11 mouse cellular contexts compared by ENCODE assay signal in the genomic region with DNA sequence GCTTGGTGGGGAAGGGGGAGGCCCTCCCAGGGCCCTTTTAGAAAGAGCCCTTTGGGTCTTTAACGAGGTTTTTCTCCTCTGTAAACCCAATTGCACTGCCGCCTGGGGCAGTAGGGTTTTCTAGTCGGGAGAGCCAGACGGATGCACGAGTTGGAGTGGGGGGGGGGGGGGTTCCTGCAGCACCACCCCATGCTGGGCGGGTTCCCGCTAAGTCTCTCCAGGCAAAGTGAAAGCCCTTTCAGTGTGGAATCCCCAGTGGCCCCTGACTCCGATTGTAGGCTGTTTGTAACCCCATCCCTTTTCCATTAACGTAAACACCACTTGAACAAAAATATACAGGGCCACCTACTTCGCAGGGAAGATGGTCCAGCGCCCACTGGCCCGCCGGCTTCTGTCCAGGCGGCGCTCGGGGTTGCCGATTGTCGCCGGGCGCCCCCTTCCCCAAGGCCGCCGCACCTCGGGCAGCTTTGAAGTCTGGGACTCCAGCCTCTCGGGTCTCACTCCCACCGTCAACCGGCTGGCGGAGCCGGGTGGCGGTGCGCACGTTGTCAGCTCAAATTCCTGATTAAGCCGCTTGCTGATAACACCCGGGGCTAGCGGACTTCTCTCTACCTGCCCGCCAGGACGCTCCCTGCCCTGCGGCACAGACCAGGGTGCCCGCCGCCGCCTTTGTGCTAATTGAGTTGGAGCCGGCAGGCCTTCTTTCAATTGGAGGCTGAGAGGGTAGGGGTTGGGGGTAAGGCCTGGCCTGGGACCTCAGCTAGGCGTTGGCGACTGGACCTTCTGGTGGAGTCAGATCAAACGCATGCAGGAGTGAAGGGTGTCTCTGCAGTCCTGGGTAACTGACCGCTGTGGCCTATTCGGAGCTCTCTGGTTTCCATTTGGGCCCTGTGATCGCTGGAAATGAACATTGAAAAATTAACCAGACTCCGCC. TPM values are rescaled to one million over a fixed set of nuclear protein-coding genes. Genes with fewer than 3 reads are reported as not detected.
DNase-seq lines count a peak whose midpoint lies in the region; ATAC-seq and TF ChIP-seq lines count a peak whose summit lies in the region.
"Had no signal": no experiment of that assay in that cellular context is flagged by ENCODE, and none has a peak within 500 bp of the region (broad histone marks: within the 10 kb centered on the region; RNA-seq: fewer than 3 reads in every experiment).

No protein-coding gene starts in this region.

- H3K36me3 ChIP-seq in forebrain, embryonic 10.5 days (replicated peaks) = no peaks in the 10 kb centered on the region
- no peaks in the 10 kb centered on the region for H3K36me3 ChIP-seq in forebrain, embryonic 14.5 days (ENCODE audit: control insufficient read depth, insufficient read depth, low read length)
- peaks cover 2% of the 10 kb centered on the region; the same call in 1 of the 2 replicates for H3K36me3 ChIP-seq in lung, embryonic 15.5 days
- H3K36me3 ChIP-seq in liver, embryonic 11.5 days (ENCODE audit: control insufficient read depth, insufficient read depth, low read length) = no peaks in the 10 kb centered on the region
- H3K36me3 ChIP-seq in stomach, postnatal 0 days (ENCODE audit: control insufficient read depth, insufficient read depth, low read length) = no peaks in the 10 kb centered on the region

- peaks cover 31% of the 10 kb centered on the region for H3K4me1 ChIP-seq in forebrain, embryonic 10.5 days
- no peaks in the 10 kb centered on the region for H3K4me1 ChIP-seq in forebrain, embryonic 14.5 days (ENCODE audit: control insufficient read depth, insufficient read depth, low read length)
- peaks cover 22% of the 10 kb centered on the region for H3K4me1 ChIP-seq in lung, embryonic 15.5 days
- peaks cover 8% of the 10 kb centered on the region; the same call in 1 of the 2 replicates for H3K4me1 ChIP-seq in liver, embryonic 11.5 days (replicated peaks; ENCODE audit: control insufficient read depth, insufficient read depth, low read length)
- peaks cover 3% of the 10 kb centered on the region; the same call in 1 of the 2 replicates for H3K4me1 ChIP-seq in stomach, postnatal 0 days (replicated peaks; ENCODE audit: control insufficient read depth, insufficient read depth)

- peaks cover 100% of the 10 kb centered on the region for H3K27me3 ChIP-seq in forebrain, embryonic 10.5 days (ENCODE audit: poor library complexity, severe bottlenecking)
- peaks cover 91% of the 10 kb centered on the region for H3K27me3 ChIP-seq in forebrain, embryonic 14.5 days (replicated peaks; ENCODE audit: control insufficient read depth, insufficient read depth, low read length)
- peaks cover 65% of the 10 kb centered on the region for H3K27me3 ChIP-seq in lung, embryonic 15.5 days
- H3K27me3 ChIP-seq in liver, embryonic 11.5 days (replicated peaks; ENCODE audit: control insufficient read depth, insufficient read depth, low read length) = peaks cover 94% of the 10 kb centered on the region
- H3K27me3 ChIP-seq in stomach, postnatal 0 days (ENCODE audit: control insufficient read depth, insufficient read depth, low read length) = peaks cover 4% of the 10 kb centered on the region; the same call in 1 of the 2 replicates

- peak; percentile 45 for DNase-seq in forebrain, embryonic 10.5 days (ENCODE audit: extremely low spot score, low spot score)
- DNase-seq in forebrain, embryonic 14.5 days (ENCODE audit: low spot score) = no peak
- DNase-seq in lung, postnatal 14 days = no peak
- peak; percentile 43 for DNase-seq in liver, embryonic 11.5 days (ENCODE audit: low spot score)
- DNase-seq in stomach, postnatal 0 days (ENCODE audit: low spot score) = no peak
- no peak for DNase-seq in natural killer cell, adult 2 months (ENCODE audit: low spot score in 2 of 2)
- no peak for DNase-seq in layer of hippocampus, adult 8-10 months (ENCODE audit: low spot score in 2 of 2)
- DNase-seq: cerebellum, adult 18-20 months had no signal

- H3K4me3 ChIP-seq in forebrain, embryonic 10.5 days = peak overlapping the region; percentile 27
- H3K4me3 ChIP-seq in forebrain, embryonic 14.5 days (ENCODE audit: low read depth, low read length) = no peak overlapping the region
- peak overlapping the region; percentile 23 for H3K4me3 ChIP-seq in lung, embryonic 15.5 days
- H3K4me3 ChIP-seq in liver, embryonic 11.5 days (ENCODE audit: low read depth, low read length) = peak overlapping the region; percentile 7
- peak overlapping the region; percentile 41 for H3K4me3 ChIP-seq in stomach, postnatal 0 days (ENCODE audit: low read depth, low read length)
- H3K4me3 ChIP-seq: layer of hippocampus, adult 2 months; myocyte had no signal

- no peak overlapping the region for H3K4me2 ChIP-seq in forebrain, embryonic 14.5 days (ENCODE audit: low read length)
- peak overlapping the region; percentile 52 for H3K4me2 ChIP-seq in lung, embryonic 15.5 days
- peak overlapping the region; percentile 49 for H3K4me2 ChIP-seq in liver, embryonic 11.5 days
- H3K4me2 ChIP-seq in stomach, postnatal 0 days (replicated peaks; ENCODE audit: low read depth) = peak overlapping the region; percentile 64

- TF ChIP-seq CTCF in stomach, postnatal 0 days (IDR thresholded peaks at IDR 0.05; ENCODE audit: low read depth) = no peak

- H3K9me3 ChIP-seq in forebrain, embryonic 10.5 days = peaks cover 4% of the 10 kb centered on the region; the same call in 1 of the 2 replicates
- H3K9me3 ChIP-seq in forebrain, embryonic 14.5 days (replicated peaks; ENCODE audit: control insufficient read depth, low read length) = no peaks in the 10 kb centered on the region
- no peaks in the 10 kb centered on the region for H3K9me3 ChIP-seq in lung, embryonic 15.5 days
- no peaks in the 10 kb centered on the region for H3K9me3 ChIP-seq in liver, embryonic 11.5 days (ENCODE audit: control insufficient read depth, low read length)
- H3K9me3 ChIP-seq in stomach, postnatal 0 days (ENCODE audit: control insufficient read depth, low read length) = no peaks in the 10 kb centered on the region

- under 1% methylated on average over 48 of the region's 48 CpGs for WGBS in forebrain, embryonic 10.5 days
- under 1% methylated on average over 48 of the region's 48 CpGs for WGBS in forebrain, embryonic 14.5 days
- 8% methylated on average over 48 of the region's 48 CpGs for WGBS in lung, embryonic 15.5 days
- WGBS in liver, embryonic 11.5 days = 3% methylated on average over 48 of the region's 48 CpGs
- WGBS in stomach, postnatal 0 days = 3% methylated on average over 48 of the region's 48 CpGs

- TF ChIP-seq EP300 in stomach, postnatal 0 days (optimal IDR thresholded peaks at IDR 0.05) = no peak

- no peak for ATAC-seq in forebrain, embryonic 14.5 days
- ATAC-seq in lung, embryonic 15.5 days (ENCODE audit: borderline replicate concordance, extremely low read depth, low FRiP score, low TSS enrichment) = no peak
- ATAC-seq in liver, embryonic 11.5 days (replicated peaks; ENCODE audit: low FRiP score) = no peak
- peak; percentile 25; the same call in 1 of the 2 replicates for ATAC-seq in stomach, postnatal 0 days (ENCODE audit: low FRiP score, low TSS enrichment)

- H3K27ac ChIP-seq in forebrain, embryonic 10.5 days = no peak overlapping the region
- H3K27ac ChIP-seq in forebrain, embryonic 14.5 days (ENCODE audit: low read depth, low read length) = no peak overlapping the region
- H3K27ac ChIP-seq in lung, embryonic 15.5 days = peak overlapping the region; percentile 36
- H3K27ac ChIP-seq in liver, embryonic 11.5 days (ENCODE audit: low read depth, low read length) = 0 out of 2 replicates have a peak overlapping the region, but pooled peaks have one; percentile 11
- H3K27ac ChIP-seq in stomach, postnatal 0 days (replicated peaks) = peak overlapping the region; percentile 89
- H3K27ac ChIP-seq: layer of hippocampus, adult 2 months had no signal

- no peak overlapping the region for H3K9ac ChIP-seq in forebrain, embryonic 14.5 days (ENCODE audit: low read length)
- peak overlapping the region; percentile 30 for H3K9ac ChIP-seq in lung, embryonic 15.5 days
- H3K9ac ChIP-seq in liver, embryonic 11.5 days (ENCODE audit: low read depth, low read length) = no peak overlapping the region
- H3K9ac ChIP-seq in stomach, postnatal 0 days (ENCODE audit: low read length) = peak overlapping the region; percentile 76

RNA-seq across cellular contexts. Expression of gene Foxf1, which starts 10.7 kb away (rescaled TPM):
- polyA plus RNA-seq in forebrain, embryonic 10.5 days (2016; fragmentation: Nextera tagmentation; extraction: Ambion mirVana) = 2.5 and 2.9 TPM in 2 replicates
- 0.52 and 0.69 TPM in 2 replicates for polyA plus RNA-seq in forebrain, embryonic 14.5 days (2014; fragmentation: Nextera tagmentation; extraction: Ambion mirVana)
- polyA plus RNA-seq in lung, embryonic 15.5 days (2015; fragmentation: Nextera tagmentation; extraction: Ambion mirVana) = 151 and 157 TPM in 2 replicates
- 37.6 and 37.8 TPM in 2 replicates for polyA plus RNA-seq in liver, embryonic 11.5 days (2014; fragmentation: Nextera tagmentation; extraction: Ambion mirVana)
- 59.3 and 64.0 TPM in 2 replicates for polyA plus RNA-seq in stomach, postnatal 0 days (2015; fragmentation: Nextera tagmentation; extraction: Ambion mirVana)
- total RNA-seq in layer of hippocampus, adult 8-10 months (2022) = 1 to 10 TPM in 1 of 4 experiments, under 1 TPM in 3; 0.52 to 1.1 (median 0.59) TPM
- polyA plus RNA-seq: myocyte had no signal

RNA-seq across cellular contexts. Expression of gene Mthfsd, which starts 34.8 kb away (rescaled TPM):
- 69.1 and 69.5 TPM in 2 replicates for polyA plus RNA-seq in forebrain, embryonic 10.5 days (2016; fragmentation: Nextera tagmentation; extraction: Ambion mirVana)
- 47.4 and 47.6 TPM in 2 replicates for polyA plus RNA-seq in forebrain, embryonic 14.5 days (2014; fragmentation: Nextera tagmentation; extraction: Ambion mirVana)
- polyA plus RNA-seq in lung, embryonic 15.5 days (2015; fragmentation: Nextera tagmentation; extraction: Ambion mirVana) = 60.2 and 60.8 TPM in 2 replicates
- 48.1 and 50.6 TPM in 2 replicates for polyA plus RNA-seq in liver, embryonic 11.5 days (2014; fragmentation: Nextera tagmentation; extraction: Ambion mirVana)
- polyA plus RNA-seq in stomach, postnatal 0 days (2015; fragmentation: Nextera tagmentation; extraction: Ambion mirVana) = 33.0 and 38.1 TPM in 2 replicates
- total RNA-seq in layer of hippocampus, adult 8-10 months (2022) = 10 to 100 TPM; 41.1 to 45.8 (median 44.7) TPM

RNA-seq across cellular contexts. Expression of gene Foxc2, which starts 42.5 kb away (rescaled TPM):
- polyA plus RNA-seq in forebrain, embryonic 10.5 days (2016; fragmentation: Nextera tagmentation; extraction: Ambion mirVana) = 4.6 and 6.1 TPM in 2 replicates
- polyA plus RNA-seq in forebrain, embryonic 14.5 days (2014; fragmentation: Nextera tagmentation; extraction: Ambion mirVana) = 1.1 and 2.1 TPM in 2 replicates
- polyA plus RNA-seq in lung, embryonic 15.5 days (2015; fragmentation: Nextera tagmentation; extraction: Ambion mirVana) = 2.1 and 2.3 TPM in 2 replicates
- 2.6 and 3.4 TPM in 2 replicates for polyA plus RNA-seq in liver, embryonic 11.5 days (2014; fragmentation: Nextera tagmentation; extraction: Ambion mirVana)
- polyA plus RNA-seq in stomach, postnatal 0 days (2015; fragmentation: Nextera tagmentation; extraction: Ambion mirVana) = 0.40 and 0.41 TPM in 2 replicates
- 1 to 10 TPM; 1.0 to 2.3 (median 1.3) TPM for total RNA-seq in layer of hippocampus, adult 8-10 months (2022)

RNA-seq across cellular contexts. Expression of gene Foxl1, which starts 54.3 kb away (rescaled TPM):
- polyA plus RNA-seq in forebrain, embryonic 10.5 days (2016; fragmentation: Nextera tagmentation; extraction: Ambion mirVana) = 0.76 and 0.79 TPM in 2 replicates
- 0.13 TPM in 1 of 2 replicates, not detected in the other for polyA plus RNA-seq in forebrain, embryonic 14.5 days (2014; fragmentation: Nextera tagmentation; extraction: Ambion mirVana)
- 6.8 and 8.5 TPM in 2 replicates for polyA plus RNA-seq in lung, embryonic 15.5 days (2015; fragmentation: Nextera tagmentation; extraction: Ambion mirVana)
- polyA plus RNA-seq in liver, embryonic 11.5 days (2014; fragmentation: Nextera tagmentation; extraction: Ambion mirVana) = 0.61 and 0.73 TPM in 2 replicates
- 2.8 and 2.9 TPM in 2 replicates for polyA plus RNA-seq in stomach, postnatal 0 days (2015; fragmentation: Nextera tagmentation; extraction: Ambion mirVana)
- total RNA-seq in layer of hippocampus, adult 8-10 months (2022) = under 1 TPM in 3 of 4 experiments, not detected in 1; 0.16 to 0.18 (median 0.16) TPM

Comparison
In these comparisons a context has a peak if more than half of its experiments do, and no peak if none do; other contexts are left out.
1. DNase-seq: peak in forebrain, embryonic 10.5 days (single experiment) and liver, embryonic 11.5 days (single experiment); none in forebrain, embryonic 14.5 days (single experiment), lung, postnatal 14 days (single experiment), stomach, postnatal 0 days (single experiment), natural killer cell, adult 2 months (0 of 2) and layer of hippocampus, adult 8-10 months (0 of 2).
2. H3K27ac ChIP-seq: peak in lung, embryonic 15.5 days (single experiment), liver, embryonic 11.5 days (single experiment) and stomach, postnatal 0 days (single experiment); none in forebrain, embryonic 10.5 days (single experiment) and forebrain, embryonic 14.5 days (single experiment).
3. H3K9ac ChIP-seq: peak in lung, embryonic 15.5 days (single experiment) and stomach, postnatal 0 days (single experiment); none in forebrain, embryonic 14.5 days (single experiment) and liver, embryonic 11.5 days (single experiment).